Mouse (Mus musculus) lung, embryonic 16.5 days (tissue): Measurements from ENCODE around the gene Gm10097. TPM values are rescaled to one million over a fixed set of nuclear protein-coding genes. Genes with fewer than 3 reads are reported as not detected.
A peak's percentile ranks its signal among the peaks of the same experiment; 100 is the strongest.

ENCODE experiments used
- ATAC-seq: fragments of 200-750 bp; cut with Nextera tagmentation; 2 replicates; pipeline ENCODE4 v1.8.0; 2017; ENCODE audit warnings: low read depth, mild to moderate bottlenecking, moderate library complexity
- H3K27ac ChIP-seq: fragments of 300-500 bp; sonication (generic); 2 replicates; pipeline ENCODE4 v1.5.1; 2014; ENCODE audit warnings: mild to moderate bottlenecking, control low read depth, low read length
- H3K27me3 ChIP-seq: fragments of 300-500 bp; sonication (generic); 2 replicates; pipeline ENCODE4 v1.6.1; 2014; ENCODE audit warnings: low read depth, low read length, mixed read lengths; ENCODE audit not compliant: control insufficient read depth, insufficient read depth
- H3K36me3 ChIP-seq: fragments of 300-500 bp; sonication (generic); 2 replicates; pipeline ENCODE4 v1.6.1; 2014; ENCODE audit warnings: low read length; ENCODE audit not compliant: control insufficient read depth, insufficient read depth
- H3K4me1 ChIP-seq: fragments of 300-500 bp; sonication (generic); replicated peaks from 2 replicates; pipeline ENCODE4 v1.6.1; 2014; ENCODE audit warnings: low read length, mixed read lengths; ENCODE audit not compliant: control insufficient read depth, insufficient read depth
- H3K4me2 ChIP-seq: fragments of 300-500 bp; sonication (generic); 2 replicates; pipeline ENCODE4 v1.6.1; 2014; ENCODE audit warnings: low read depth, low read length, control low read depth
- H3K4me3 ChIP-seq: fragments of 300-500 bp; sonication (generic); 2 replicates; pipeline ENCODE4 v1.5.1; 2014; ENCODE audit warnings: mild to moderate bottlenecking, low read length, control low read depth
- H3K9ac ChIP-seq: fragments of 300-500 bp; sonication (generic); 2 replicates; pipeline ENCODE4 v1.6.1; 2014; ENCODE audit warnings: low read length, control low read depth
- H3K9me3 ChIP-seq: fragments of 300-500 bp; sonication (generic); 2 replicates; pipeline ENCODE4 v1.6.1; 2016; ENCODE audit warnings: low read length; ENCODE audit not compliant: control insufficient read depth
- WGBS: fragments of 180-500 bp; shearing (Covaris S2); extraction: QIAGEN DNeasy Blood & Tissue Kit; methylation state at CpG from one replicate; pipeline ENCODE4 v1.1.7; 2014; 5-methylcytosine and 5-hydroxymethylcytosine counted together
- polyA plus RNA-seq: library from polyadenylated mRNA; unstranded; fragments of >200 nt; fragmentation: Nextera tagmentation; extraction: Ambion mirVana; gene quantifications from 2 replicates; pipeline ENCODE4 v1.2.1, GENCODE M21; 2015

Gm10097 gene
- polyA plus RNA-seq, 1 experiment from 2014 or later = 0.15 TPM

DNA sequence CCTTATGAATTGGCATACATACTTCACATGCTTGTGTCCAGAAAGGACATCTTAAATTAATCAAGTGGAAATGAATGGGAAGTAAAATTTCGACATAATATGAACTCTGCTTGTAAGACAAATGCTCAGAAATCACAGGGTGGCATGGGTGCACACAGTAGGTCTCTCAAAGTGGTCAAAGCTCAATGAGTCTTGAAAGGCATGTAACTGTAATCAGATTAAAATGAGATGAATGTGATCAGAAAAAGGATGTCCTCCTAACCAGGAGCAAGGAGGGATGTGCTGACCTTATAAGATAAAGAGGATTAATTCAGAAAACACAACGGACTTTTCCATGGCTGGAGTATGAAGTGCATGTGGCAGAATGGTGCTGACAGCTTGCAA, 28.8 kb downstream of the Gm10097 start:
- 57% methylated on average over 2 of the region's 2 CpGs for WGBS
- H3K9me3 ChIP-seq = no peaks in the 10 kb centered on the region

GRCm38 (mm10) chr10:5110773-5111172, 41.8 kb downstream of the Gm10097 start:
- ATAC-seq = no peak
- Histone ChIP-seq H3K4me3 (no peak overlapping the region), H3K9me3 (no peaks in the 10 kb centered on the region)

More for the DNA sequence above, 28.8 kb downstream of the Gm10097 start:
- Histone ChIP-seq H3K36me3 (0 out of 2 replicates have a peak, but pooled peaks cover 5% of the 10 kb centered on the region), H3K4me1 (no peaks in the 10 kb centered on the region), H3K4me2 (no peak overlapping the region), H3K4me3 (no peak overlapping the region), H3K27ac (no peak overlapping the region), H3K27me3 (no peaks in the 10 kb centered on the region), H3K9ac (no peak overlapping the region)
- no peak for ATAC-seq

GRCm38 (mm10) chr10:5116155-5116554, 47.2 kb downstream of the Gm10097 start:
- no peak overlapping the region for H3K4me2 ChIP-seq
- no peak overlapping the region for H3K4me3 ChIP-seq
- no peaks in the 10 kb centered on the region for H3K4me1 ChIP-seq
- peaks cover 6% of the 10 kb centered on the region for H3K27me3 ChIP-seq
- WGBS = 75% methylated on average over 5 of the region's 5 CpGs
- H3K36me3 ChIP-seq = peaks cover 8% of the 10 kb centered on the region
- H3K9me3 ChIP-seq = no peaks in the 10 kb centered on the region
- H3K9ac ChIP-seq = no peak overlapping the region
- no peak overlapping the region for H3K27ac ChIP-seq
- no peak for ATAC-seq

More at GRCm38 (mm10) chr10:5110773-5111172, 41.8 kb downstream of the Gm10097 start:
- H3K4me2 ChIP-seq = no peak overlapping the region
- H3K36me3 ChIP-seq = peaks cover 14% of the 10 kb centered on the region
- peaks cover 3% of the 10 kb centered on the region; the same call in 1 of the 2 replicates for H3K27me3 ChIP-seq
- 82% methylated on average over 5 of the region's 5 CpGs for WGBS
- no peak overlapping the region for H3K9ac ChIP-seq
- H3K4me1 ChIP-seq = no peaks in the 10 kb centered on the region
- no peak overlapping the region for H3K27ac ChIP-seq

GRCm38 (mm10) chr10:5116720-5117119, 47.7 kb downstream of the Gm10097 start:
- no peaks in the 10 kb centered on the region for H3K9me3 ChIP-seq
- H3K4me3 ChIP-seq = no peak overlapping the region
- H3K4me2 ChIP-seq = no peak overlapping the region
- WGBS = 48% methylated on average over 6 of the region's 6 CpGs
- H3K9ac ChIP-seq = no peak overlapping the region
- no peak overlapping the region for H3K27ac ChIP-seq
- ATAC-seq = peak; percentile 64
- no peaks in the 10 kb centered on the region for H3K4me1 ChIP-seq
- peaks cover 6% of the 10 kb centered on the region for H3K27me3 ChIP-seq
- peaks cover 8% of the 10 kb centered on the region for H3K36me3 ChIP-seq
